Mouse (Mus musculus) CH12.LX (cell line): ENCODE results near the gene Pusl1. TPM values are rescaled to one million over a fixed set of nuclear protein-coding genes. Genes with fewer than 3 reads are reported as not detected.

Source experiments
- DNase-seq: peaks from one replicate; pipeline ENCODE4 v3.0.0-alpha.2; 2013; ENCODE audit errors: extremely low read depth
- H3K27ac ChIP-seq: 2 replicates; pipeline ENCODE4 v1.5.1; 2012; ENCODE audit warnings: low read depth, mild to moderate bottlenecking, control low read depth, moderate library complexity; ENCODE audit not compliant: insufficient read depth
- H3K27me3 ChIP-seq: replicated peaks from 2 replicates; pipeline ENCODE3; 2012; ENCODE audit warnings: inconsistent platforms
- H3K36me3 ChIP-seq, 2 experiments: replicated peaks in 1 of 2; 2 replicates each; pipeline versions ENCODE3 to v1.6.1; 2012; ENCODE audit warnings: inconsistent platforms in 1 of 2, low read length in 1 of 2, mild to moderate bottlenecking in 1 of 2, mixed read lengths in 1 of 2, moderate library complexity in 1 of 2; ENCODE audit not compliant: control insufficient read depth in 1 of 2, insufficient read depth in 1 of 2
- H3K4me1 ChIP-seq, 2 experiments: 2 replicates each; pipeline ENCODE4 v1.6.1; 2012; ENCODE audit warnings: inconsistent platforms in 1 of 2, moderate library complexity in 1 of 2; ENCODE audit not compliant: insufficient read depth in 2 of 2, control insufficient read depth in 1 of 2
- H3K4me2 ChIP-seq: 2 replicates; pipeline ENCODE4 v1.6.1; 2012; ENCODE audit warnings: low read depth, mild to moderate bottlenecking, control low read depth; ENCODE audit not compliant: poor library complexity, insufficient read depth, severe bottlenecking
- H3K4me3 ChIP-seq, 3 experiments: fragments of 150-350 bp in 1 of 3; sonication (generic) in 1 of 3; replicated peaks in 1 of 3; 2 replicates each; pipeline versions ENCODE3 to v1.5.1; 2011 to 2012; ENCODE audit warnings: low read depth in 2 of 3, low read length in 2 of 3, mild to moderate bottlenecking in 2 of 3, moderate library complexity in 2 of 3, control low read depth in 1 of 3, improper control_type of control experiment in 1 of 3, inconsistent platforms in 1 of 3, mixed read lengths in 1 of 3; ENCODE audit not compliant: poor library complexity in 1 of 3
- H3K79me2 ChIP-seq: replicated peaks from 2 replicates; pipeline ENCODE4 v1.6.1; 2012; ENCODE audit warnings: mild to moderate bottlenecking, moderate library complexity; ENCODE audit not compliant: control insufficient read depth, poor library complexity, insufficient read depth, severe bottlenecking; ENCODE audit errors: extremely low read depth
- H3K9ac ChIP-seq: 2 replicates; pipeline ENCODE4 v1.6.1; 2012; ENCODE audit warnings: low read depth, mild to moderate bottlenecking, control low read depth, moderate library complexity; ENCODE audit not compliant: insufficient read depth
- H3K9me3 ChIP-seq: replicated peaks from 2 replicates; pipeline ENCODE3; 2012; ENCODE audit warnings: low read length, inconsistent platforms, mixed read lengths
- BHLHE40 ChIP-seq: IDR thresholded peaks from 2 replicates; pipeline ENCODE4 v1.6.1; 2011; ENCODE audit warnings: mild to moderate bottlenecking, low read depth, low read length, improper control_type of control experiment
- CHD1 ChIP-seq: IDR thresholded peaks from 2 replicates; pipeline ENCODE4 v1.6.1; 2012; ENCODE audit warnings: low read depth, low read length, improper control_type of control experiment, inconsistent platforms
- CHD2 ChIP-seq: IDR thresholded peaks from 2 replicates; pipeline ENCODE4 v1.6.1; 2011; ENCODE audit warnings: low read length, improper control_type of control experiment
- CTCF ChIP-seq, 2 experiments: IDR thresholded peaks in 1 of 2; conservative IDR thresholded peaks in 1 of 2; 2 replicates each; pipeline ENCODE4 v1.5.1; 2011 to 2012; ENCODE audit warnings: low read depth in 2 of 2, low read length in 2 of 2, improper control_type of control experiment in 1 of 2, inconsistent platforms in 1 of 2, mild to moderate bottlenecking in 1 of 2, moderate library complexity in 1 of 2
- ELF1 ChIP-seq: IDR thresholded peaks from 2 replicates; pipeline ENCODE4 v1.6.1; 2014; ENCODE audit warnings: low read depth, mild to moderate bottlenecking, inconsistent platforms, low read length, improper control_type of control experiment
- EP300 ChIP-seq: IDR thresholded peaks from 2 replicates; pipeline ENCODE4 v1.6.1; 2011; ENCODE audit warnings: low read length, improper control_type of control experiment
- GABPA ChIP-seq: IDR thresholded peaks from 2 replicates; pipeline ENCODE4 v1.6.1; 2012; ENCODE audit warnings: low read depth, low read length, improper control_type of control experiment, inconsistent platforms; ENCODE audit not compliant: insufficient replicate concordance
- HCFC1 ChIP-seq: IDR thresholded peaks from 2 replicates; pipeline ENCODE4 v1.6.1; 2012; ENCODE audit warnings: low read depth, mild to moderate bottlenecking, inconsistent platforms, low read length, improper control_type of control experiment
- IRF4 ChIP-seq: IDR thresholded peaks from 2 replicates; pipeline ENCODE4 v1.6.1; 2014; ENCODE audit warnings: low read depth, mild to moderate bottlenecking, inconsistent platforms, low read length, improper control_type of control experiment
- JUND ChIP-seq: conservative IDR thresholded peaks from 2 replicates; pipeline ENCODE4 v1.6.1; 2011; ENCODE audit warnings: low read depth, low read length, improper control_type of control experiment
- KAT2A ChIP-seq: IDR thresholded peaks from 2 replicates; pipeline ENCODE4 v1.6.1; 2012; ENCODE audit warnings: low read length, improper control_type of control experiment, inconsistent platforms; ENCODE audit not compliant: insufficient replicate concordance
- MAFK ChIP-seq: IDR thresholded peaks from 2 replicates; pipeline ENCODE4 v1.6.1; 2011; ENCODE audit warnings: low read length, improper control_type of control experiment; ENCODE audit not compliant: insufficient replicate concordance
- MAX ChIP-seq: IDR thresholded peaks from 2 replicates; pipeline ENCODE4 v1.6.1; 2011; ENCODE audit warnings: low read length, improper control_type of control experiment
- MAZ ChIP-seq: IDR thresholded peaks from 2 replicates; pipeline ENCODE4 v1.6.1; 2012; ENCODE audit warnings: low read depth, mild to moderate bottlenecking, inconsistent platforms, low read length, improper control_type of control experiment, moderate library complexity
- MEF2A ChIP-seq: IDR thresholded peaks from 2 replicates; pipeline ENCODE4 v1.6.1; 2014; ENCODE audit warnings: low read depth, mild to moderate bottlenecking, inconsistent platforms, low read length, improper control_type of control experiment, borderline replicate concordance
- MXI1 ChIP-seq: IDR thresholded peaks from 2 replicates; pipeline ENCODE4 v1.6.1; 2011; ENCODE audit warnings: mild to moderate bottlenecking, low read depth, low read length, improper control_type of control experiment
- MYC ChIP-seq: IDR thresholded peaks from 2 replicates; pipeline ENCODE4 v1.6.1; 2011; ENCODE audit warnings: low read depth, mild to moderate bottlenecking, improper control_type of control experiment, low read length
- NRF1 ChIP-seq: IDR thresholded peaks from 2 replicates; pipeline ENCODE4 v1.6.1; 2014; ENCODE audit warnings: low read depth, mild to moderate bottlenecking, inconsistent platforms, low read length, improper control_type of control experiment, moderate library complexity
- PAX5 ChIP-seq: IDR thresholded peaks from 2 replicates; pipeline ENCODE4 v1.6.1; 2012; ENCODE audit warnings: low read length, inconsistent platforms, mixed read lengths
- RCOR1 ChIP-seq: conservative IDR thresholded peaks from 2 replicates; pipeline ENCODE4 v1.6.1; 2012; ENCODE audit warnings: low read depth, mild to moderate bottlenecking, inconsistent platforms, low read length, improper control_type of control experiment
- SMC3 ChIP-seq: IDR thresholded peaks from 2 replicates; pipeline ENCODE4 v1.6.1; 2011; ENCODE audit warnings: low read depth, low read length, improper control_type of control experiment
- USF2 ChIP-seq: conservative IDR thresholded peaks from 2 replicates; pipeline ENCODE4 v1.6.1; 2011; ENCODE audit warnings: low read depth, low read length, improper control_type of control experiment
- ZKSCAN1 ChIP-seq: IDR thresholded peaks from 2 replicates; pipeline ENCODE4 v1.6.1; 2012; ENCODE audit warnings: low read depth, inconsistent platforms, low read length, improper control_type of control experiment, borderline replicate concordance
- dilution Hi-C: fragments of 300-500 bp; cut with MboI; formaldehyde crosslinking; loops from 2 replicates; pipeline ENCODE4 v1.14.3; 2020; ENCODE audit warnings: low sequenced_read_pairs; ENCODE audit not compliant: extremely low pct_unique_long_range_greater_than_20kb, extremely low pct_ligation_motif_present
- in situ Hi-C: fragments of 300-500 bp; cut with MboI; formaldehyde crosslinking; loops from 3 replicates; pipeline ENCODE4 v1.14.3; 2019; ENCODE audit warnings: low sequenced_read_pairs, low pct_ligation_motif_present, low pct_unique_long_range_greater_than_20kb, mixed read lengths
- polyA plus RNA-seq: library from polyadenylated mRNA; unstranded; fragments of >175 nt; gene quantifications from 2 replicates; pipeline ENCODE4 v1.2.1, GENCODE M21; 2012; ENCODE audit warnings: low read depth; ENCODE audit not compliant: insufficient read length
- total RNA-seq, 2 experiments: library from RNA; depleted of rRNA; stranded (reverse); fragments of 300-350 nt in 1 of 2; fragments of >200 nt in 1 of 2; gene quantifications; 2 replicates each; pipeline ENCODE4 v1.2.3; 2012 to 2014

Pusl1 gene
- total and polyA plus RNA-seq, 3 experiments = 32.1 to 45.7 (median 37.5) TPM

- TF ChIP-seq IRF4 (no peak), GABPA (no peak), MEF2A (no peak), CHD1 (no peak), PAX5 (no peak), ZKSCAN1 (no peak), KAT2A (no peak), ELF1 (no peak), JUND (no peak), BHLHE40 (no peak), MAFK (no peak), CTCF (conservative IDR thresholded peaks at IDR 0.05 in 1 of 2, IDR thresholded peaks at IDR 0.05 in 1 of 2; ENCODE audit: low read depth in 2 of 2, low read length in 2 of 2) (no peak), RCOR1 (no peak), MXI1 (no peak), MYC (no peak), NRF1 (no peak)
- in situ Hi-C loops = no loop called here
- peaks cover 48 to 72% of the 10 kb centered on the region in 2 experiments for H3K36me3 ChIP-seq
These were observed 6.7 kb upstream of the Pusl1 start for GRCm38 (mm10) chr4:155898318-155898717.

GRCm38 (mm10) chr4:155896461-155896860 is 4.9 kb upstream of the Pusl1 start:
- dilution Hi-C loops = no loop called here
- H3K36me3 ChIP-seq = peaks cover 30 to 53% of the 10 kb centered on the region in 2 experiments

More at GRCm38 (mm10) chr4:155898318-155898717, 6.7 kb upstream of the Pusl1 start:
- dilution Hi-C loops = no loop called here
- Histone ChIP-seq H3K4me2 (no peak overlapping the region), H3K27ac (no peak overlapping the region), H3K4me1 (peaks cover 20 to 32% of the 10 kb centered on the region in 2 experiments), H3K9ac (no peak overlapping the region), H3K27me3 (no peaks in the 10 kb centered on the region), H3K79me2 (peaks cover 5% of the 10 kb centered on the region; the same call in 1 of the 2 replicates), H3K9me3 (peaks cover 3% of the 10 kb centered on the region), H3K4me3 (no peak overlapping the region)
- DNase-seq = no peak

More at GRCm38 (mm10) chr4:155896461-155896860, 4.9 kb upstream of the Pusl1 start:
- Histone ChIP-seq H3K4me3 (no peak overlapping the region), H3K79me2 (peaks cover 13% of the 10 kb centered on the region; the same call in 1 of the 2 replicates), H3K27ac (no peak overlapping the region), H3K9ac (no peak overlapping the region), H3K4me1 (peaks cover 23 to 40% of the 10 kb centered on the region in 2 experiments)
- no peak for DNase-seq
- no peak for TF ChIP-seq MAX
- no peak for TF ChIP-seq CHD2
- TF ChIP-seq HCFC1 = no peak
- TF ChIP-seq KAT2A = no peak
- no peak for TF ChIP-seq USF2
- TF ChIP-seq SMC3 = no peak
- TF ChIP-seq MAZ = no peak
- no peak for TF ChIP-seq ELF1
- no peak for TF ChIP-seq EP300
- TF ChIP-seq, all 38 proteins: peak for 0
- Histone ChIP-seq H3K4me2 (no peak overlapping the region), H3K27me3 (no peaks in the 10 kb centered on the region), H3K9me3 (peaks cover 3% of the 10 kb centered on the region)
- in situ Hi-C loops = no loop called here
